Mouse (Mus musculus): ENCODE results near the gene Kbtbd13. TPM values are rescaled to one million over a fixed set of nuclear protein-coding genes. Genes with fewer than 3 reads are reported as not detected.
"Not testable (repeated sequence)": the region's sequence is repeated elsewhere in the genome, so short reads cannot be mapped to it uniquely, and the experiment has no call there.

Gene Kbtbd13
- polyA plus RNA-seq, 1 experiment from 2014 or later, result 0.50 TPM

DNA sequence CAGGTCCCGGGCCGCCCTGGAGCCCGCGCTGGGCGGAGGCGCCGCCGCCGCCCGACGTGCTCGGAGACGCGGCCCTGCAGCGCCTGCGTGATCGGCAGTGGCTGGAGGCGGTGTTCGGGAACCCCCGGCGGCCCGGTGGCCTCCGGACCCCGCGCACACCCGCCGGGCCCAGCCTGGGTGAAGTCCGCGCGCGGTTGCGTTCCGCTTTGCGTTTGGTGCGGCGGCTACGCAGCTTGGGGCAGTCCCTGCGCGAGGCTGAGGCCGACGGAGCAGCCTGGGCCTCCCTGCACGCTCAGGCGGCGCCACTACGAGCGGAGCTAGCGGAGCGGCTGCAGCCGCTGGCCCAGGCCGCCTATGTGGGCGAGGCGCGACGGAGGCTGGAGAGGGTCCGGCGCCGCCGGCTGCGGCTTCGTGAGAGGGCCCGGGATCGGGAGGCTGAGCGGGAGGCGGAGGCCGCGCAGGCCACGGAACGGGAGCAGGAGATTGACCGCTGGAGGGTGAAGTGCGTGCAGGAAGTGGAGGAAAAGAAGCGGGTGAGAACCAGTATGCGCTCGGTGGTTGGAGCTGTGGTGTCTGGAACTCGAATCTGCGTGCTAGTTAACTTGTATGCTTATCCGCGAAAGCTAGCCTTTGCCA lies 44.9 kb downstream of the Kbtbd13 start:
- ATAC-seq, result peak; percentile 75
- H3K9me3 ChIP-seq (replicated peaks; ENCODE audit: control insufficient read depth, low read length, poor library complexity, severe bottlenecking), result no peaks in the 10 kb centered on the region
- under 1% methylated on average over 75 of the region's 77 CpGs for WGBS

GRCm38 (mm10) chr9:65345854-65346475 lies 45.5 kb downstream of the Kbtbd13 start, which contains the start of gene Pdcd7:
Gene Pdcd7 (plus strand): TSS chr9:65346104.
- H3K27ac ChIP-seq (ENCODE audit: low read length), result peak within 1 kb of the TSS; percentile 94
- peak within 1 kb of the TSS; percentile 98 for H3K4me3 ChIP-seq (ENCODE audit: low read depth, low read length)
- H3K4me1 ChIP-seq (ENCODE audit: control insufficient read depth, insufficient read depth, low read length), result peaks cover 15% of the 10 kb centered on the region
- ATAC-seq, result peak; percentile 97
- H3K4me2 ChIP-seq (ENCODE audit: low read length), result peak within 1 kb of the TSS; percentile 98
- H3K36me3 ChIP-seq (ENCODE audit: control insufficient read depth, insufficient read depth, low read length), result no peaks in the 10 kb centered on the region
- H3K27me3 ChIP-seq (ENCODE audit: control insufficient read depth, insufficient read depth, low read depth, low read length), result no peaks in the 10 kb centered on the region
- WGBS, result 1% methylated on average over 52 of the region's 59 CpGs
- H3K9me3 ChIP-seq (replicated peaks; ENCODE audit: control insufficient read depth, low read length, poor library complexity, severe bottlenecking), result no peaks in the 10 kb centered on the region
- H3K9ac ChIP-seq (ENCODE audit: low read depth, low read length), result peak within 1 kb of the TSS; percentile 95

More for the DNA sequence above, 44.9 kb downstream of the Kbtbd13 start:
- H3K4me1 ChIP-seq (ENCODE audit: control insufficient read depth, insufficient read depth, low read length), result peaks cover 15% of the 10 kb centered on the region
- peak overlapping the region; percentile 94 for H3K27ac ChIP-seq (ENCODE audit: low read length)
- no peaks in the 10 kb centered on the region for H3K27me3 ChIP-seq (ENCODE audit: control insufficient read depth, insufficient read depth, low read depth, low read length)
- H3K36me3 ChIP-seq (ENCODE audit: control insufficient read depth, insufficient read depth, low read length), result no peaks in the 10 kb centered on the region
- peak overlapping the region; percentile 98 for H3K4me2 ChIP-seq (ENCODE audit: low read length)
- peak overlapping the region; percentile 98 for H3K4me3 ChIP-seq (ENCODE audit: low read depth, low read length)
- peak overlapping the region; percentile 95 for H3K9ac ChIP-seq (ENCODE audit: low read depth, low read length)

DNA sequence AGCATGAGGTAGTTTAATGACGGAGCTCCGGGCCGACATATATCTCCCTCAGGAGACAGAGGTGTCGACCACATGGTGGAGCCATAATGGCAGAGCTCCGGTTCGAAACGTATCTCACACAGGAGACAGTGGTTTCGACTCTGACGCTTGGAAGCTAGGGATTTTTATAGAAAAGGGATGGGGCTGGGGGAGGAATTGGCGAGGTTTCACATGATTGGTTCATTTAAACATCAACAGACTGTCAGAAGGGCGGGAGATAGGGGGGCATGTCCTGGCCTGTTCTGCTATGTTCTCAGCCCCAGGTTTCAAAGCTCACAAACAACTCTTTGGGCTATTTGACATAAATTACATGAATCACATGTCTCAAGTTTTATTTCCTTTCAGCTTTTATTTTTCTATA lies 46.0 kb downstream of the Kbtbd13 start:
- 66% methylated on average over 11 of the region's 11 CpGs for WGBS
- Histone ChIP-seq H3K4me2 (ENCODE audit: low read length) (peak overlapping the region; percentile 98), H3K4me3 (ENCODE audit: low read depth, low read length) (peak overlapping the region; percentile 98), H3K27ac (ENCODE audit: low read length) (peak overlapping the region; percentile 94), H3K9ac (ENCODE audit: low read depth, low read length) (peak overlapping the region; percentile 95; the same call in 1 of the 2 replicates), H3K4me1 (ENCODE audit: control insufficient read depth, insufficient read depth, low read length) (peaks cover 15% of the 10 kb centered on the region)
- H3K27me3 ChIP-seq (ENCODE audit: control insufficient read depth, insufficient read depth, low read depth, low read length); H3K36me3 ChIP-seq (ENCODE audit: control insufficient read depth, insufficient read depth, low read length); H3K9me3 ChIP-seq (replicated peaks; ENCODE audit: control insufficient read depth, low read length, poor library complexity, severe bottlenecking): not testable (repeated sequence)
- ATAC-seq, result peak; percentile 57; the same call in 1 of the 2 replicates

DNA sequence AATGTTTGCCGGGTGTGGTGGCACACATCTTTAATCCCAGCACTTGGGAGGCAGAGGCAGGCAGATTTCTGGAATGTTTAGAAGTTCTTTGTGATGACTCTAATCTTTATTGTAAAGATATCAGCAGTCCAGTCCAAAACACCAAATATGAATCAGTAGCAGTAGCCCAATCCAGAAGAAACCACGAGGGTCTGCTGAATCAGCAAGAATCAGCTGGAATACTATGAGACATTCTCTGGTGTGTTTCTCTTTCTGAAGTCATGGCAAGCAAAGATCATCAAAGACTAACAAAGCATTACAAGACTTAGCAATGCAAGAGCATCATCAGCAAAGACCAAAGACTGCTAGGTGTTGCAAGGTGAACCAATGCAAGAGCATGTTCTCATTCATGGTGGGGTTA lies 51.0 kb downstream of the Kbtbd13 start:
- 81% methylated on average over 2 of the region's 2 CpGs for WGBS
- H3K36me3 ChIP-seq (ENCODE audit: control insufficient read depth, insufficient read depth, low read length), result no peaks in the 10 kb centered on the region
- no peak overlapping the region for H3K27ac ChIP-seq (ENCODE audit: low read length)
- no peaks in the 10 kb centered on the region for H3K4me1 ChIP-seq (ENCODE audit: control insufficient read depth, insufficient read depth, low read length)
- no peak overlapping the region for H3K4me2 ChIP-seq (ENCODE audit: low read length)
- H3K4me3 ChIP-seq (ENCODE audit: low read depth, low read length), result no peak overlapping the region
- H3K9ac ChIP-seq (ENCODE audit: low read depth, low read length), result no peak overlapping the region
- no peaks in the 10 kb centered on the region; the same call in 1 of the 2 replicates for H3K9me3 ChIP-seq (replicated peaks; ENCODE audit: control insufficient read depth, low read length, poor library complexity, severe bottlenecking)
- no peak for ATAC-seq
- H3K27me3 ChIP-seq (ENCODE audit: control insufficient read depth, insufficient read depth, low read depth, low read length), result no peaks in the 10 kb centered on the region

DNA sequence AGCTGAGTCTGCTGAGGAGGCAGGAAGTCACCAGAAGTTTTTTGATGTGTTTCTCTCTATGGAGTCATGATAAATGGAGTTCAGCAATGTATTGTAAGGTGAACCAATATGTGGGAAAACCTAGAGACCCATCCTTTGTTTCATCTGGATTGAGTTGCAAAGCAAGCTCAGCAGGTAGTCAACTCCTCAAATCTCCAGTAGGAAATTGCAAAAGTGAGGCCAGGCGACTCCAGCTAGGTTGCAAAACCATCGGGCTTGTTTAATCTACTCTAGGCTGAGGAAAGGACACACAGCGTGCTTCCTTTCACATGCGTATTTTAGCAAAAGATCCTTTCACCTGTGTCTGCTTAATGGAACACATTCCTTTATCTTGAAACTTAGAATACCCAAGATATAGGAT lies 52.3 kb downstream of the Kbtbd13 start:
- Histone ChIP-seq H3K4me2 (ENCODE audit: low read length) (no peak overlapping the region), H3K9ac (ENCODE audit: low read depth, low read length) (no peak overlapping the region), H3K36me3 (ENCODE audit: control insufficient read depth, insufficient read depth, low read length) (no peaks in the 10 kb centered on the region), H3K4me1 (ENCODE audit: control insufficient read depth, insufficient read depth, low read length) (no peaks in the 10 kb centered on the region), H3K9me3 (replicated peaks; ENCODE audit: control insufficient read depth, low read length, poor library complexity, severe bottlenecking) (no peaks in the 10 kb centered on the region; the same call in 1 of the 2 replicates), H3K4me3 (ENCODE audit: low read depth, low read length) (no peak overlapping the region), H3K27ac (ENCODE audit: low read length) (no peak overlapping the region), H3K27me3 (ENCODE audit: control insufficient read depth, insufficient read depth, low read depth, low read length) (no peaks in the 10 kb centered on the region)
- WGBS, result 83% methylated on average over 4 of the region's 4 CpGs
- ATAC-seq, result no peak

Other genes starting within 250 kb of the Kbtbd13 start
- gene Parp16, start 196.3 kb downstream of the Kbtbd13 start, polyA plus RNA-seq (2015; fragmentation: Nextera tagmentation; extraction: Ambion mirVana), result 8.5 and 9.0 TPM in 2 replicates
- 0.20 and 0.29 TPM in 2 replicates for gene Cilp, start 126.5 kb downstream of the Kbtbd13 start, polyA plus RNA-seq (2015; fragmentation: Nextera tagmentation; extraction: Ambion mirVana)
- gene Clpx, start 97.4 kb downstream of the Kbtbd13 start, polyA plus RNA-seq (2015; fragmentation: Nextera tagmentation; extraction: Ambion mirVana), result 38.0 and 42.2 TPM in 2 replicates
- gene Pdcd7, start 45.5 kb downstream of the Kbtbd13 start, polyA plus RNA-seq (2015; fragmentation: Nextera tagmentation; extraction: Ambion mirVana), result 6.5 and 7.2 TPM in 2 replicates
- gene Ubap1l, start 30.6 kb downstream of the Kbtbd13 start, polyA plus RNA-seq (2015; fragmentation: Nextera tagmentation; extraction: Ambion mirVana), result 2.1 and 2.7 TPM in 2 replicates
- gene Rasl12, start 6.9 kb upstream of the Kbtbd13 start, polyA plus RNA-seq (2015; fragmentation: Nextera tagmentation; extraction: Ambion mirVana), result 7.1 and 8.4 TPM in 2 replicates
- not detected in 2 replicates for gene Slc51b, start 31.3 kb upstream of the Kbtbd13 start, polyA plus RNA-seq (2015; fragmentation: Nextera tagmentation; extraction: Ambion mirVana)
- 23.2 and 25.0 TPM in 2 replicates for gene Mtfmt, start 44.1 kb upstream of the Kbtbd13 start, polyA plus RNA-seq (2015; fragmentation: Nextera tagmentation; extraction: Ambion mirVana)
- gene Spg21, start 69.3 kb upstream of the Kbtbd13 start, polyA plus RNA-seq (2015; fragmentation: Nextera tagmentation; extraction: Ambion mirVana), result 111 and 126 TPM in 2 replicates
- gene Ankdd1a, start 128.5 kb upstream of the Kbtbd13 start, polyA plus RNA-seq (2015; fragmentation: Nextera tagmentation; extraction: Ambion mirVana), result 1.1 and 1.8 TPM in 2 replicates
- gene Plekho2, start 188.4 kb upstream of the Kbtbd13 start, polyA plus RNA-seq (2015; fragmentation: Nextera tagmentation; extraction: Ambion mirVana), result 3.1 and 3.8 TPM in 2 replicates
- gene Pif1, start 195.5 kb upstream of the Kbtbd13 start, polyA plus RNA-seq (2015; fragmentation: Nextera tagmentation; extraction: Ambion mirVana), result 2.0 and 2.1 TPM in 2 replicates
- gene Rbpms2, start 238.0 kb upstream of the Kbtbd13 start, polyA plus RNA-seq (2015; fragmentation: Nextera tagmentation; extraction: Ambion mirVana), result 2.9 TPM in 2 replicates

All from midbrain, embryonic 16.5 days (tissue).